Mouse (Mus musculus): ENCODE data around the gene Cd47. TPM values are rescaled to one million over a fixed set of nuclear protein-coding genes. Genes with fewer than 3 reads are reported as not detected.

Cd47 gene
- polyA plus RNA-seq, 1 experiment from 2014 or later: 166 TPM

GRCm38 (mm10) chr16:49920191-49920590 is 119.9 kb downstream of the Cd47 start:
- H3K9ac ChIP-seq (replicated peaks; ENCODE audit: low read depth, low read length): no peak overlapping the region
- ATAC-seq (ENCODE audit: low read depth): no peak
- WGBS: 56% methylated on average over 10 of the region's 10 CpGs
- H3K4me1 ChIP-seq (ENCODE audit: control insufficient read depth, insufficient read depth, low read length): no peaks in the 10 kb centered on the region
- H3K27me3 ChIP-seq (ENCODE audit: control insufficient read depth, insufficient read depth, low read length): no peaks in the 10 kb centered on the region
- H3K4me3 ChIP-seq (ENCODE audit: low read depth, low read length): no peak overlapping the region
- no peak overlapping the region for H3K4me2 ChIP-seq (ENCODE audit: low read depth, low read length)
- no peaks in the 10 kb centered on the region for H3K9me3 ChIP-seq (ENCODE audit: control insufficient read depth, low read length)
- no peak overlapping the region for H3K27ac ChIP-seq (ENCODE audit: low read depth, low read length)
- no peaks in the 10 kb centered on the region for H3K36me3 ChIP-seq (ENCODE audit: control insufficient read depth, insufficient read depth, low read length)

- Histone ChIP-seq H3K27ac (ENCODE audit: low read depth, low read length) (no peak overlapping the region), H3K4me1 (ENCODE audit: control insufficient read depth, insufficient read depth, low read length) (no peaks in the 10 kb centered on the region), H3K27me3 (ENCODE audit: control insufficient read depth, insufficient read depth, low read length) (no peaks in the 10 kb centered on the region), H3K36me3 (ENCODE audit: control insufficient read depth, insufficient read depth, low read length) (no peaks in the 10 kb centered on the region), H3K4me2 (ENCODE audit: low read depth, low read length) (no peak overlapping the region), H3K9me3 (ENCODE audit: control insufficient read depth, low read length) (no peaks in the 10 kb centered on the region), H3K9ac (replicated peaks; ENCODE audit: low read depth, low read length) (no peak overlapping the region), H3K4me3 (ENCODE audit: low read depth, low read length) (no peak overlapping the region)
- 83% methylated on average over 6 of the region's 6 CpGs for WGBS
- no peak for ATAC-seq (ENCODE audit: low read depth)
Measured at GRCm38 (mm10) chr16:49921677-49922076, 121.3 kb downstream of the Cd47 start.

- H3K4me3 ChIP-seq (ENCODE audit: low read depth, low read length): no peak overlapping the region
- 93% methylated on average over 11 of the region's 11 CpGs for WGBS
- no peak overlapping the region for H3K27ac ChIP-seq (ENCODE audit: low read depth, low read length)
- H3K4me1 ChIP-seq (ENCODE audit: control insufficient read depth, insufficient read depth, low read length): no peaks in the 10 kb centered on the region
- H3K9me3 ChIP-seq (ENCODE audit: control insufficient read depth, low read length): no peaks in the 10 kb centered on the region
- ATAC-seq (ENCODE audit: low read depth): no peak
- no peaks in the 10 kb centered on the region for H3K27me3 ChIP-seq (ENCODE audit: control insufficient read depth, insufficient read depth, low read length)
- H3K36me3 ChIP-seq (ENCODE audit: control insufficient read depth, insufficient read depth, low read length): no peaks in the 10 kb centered on the region
- no peak overlapping the region for H3K4me2 ChIP-seq (ENCODE audit: low read depth, low read length)
- H3K9ac ChIP-seq (replicated peaks; ENCODE audit: low read depth, low read length): no peak overlapping the region
Measured at GRCm38 (mm10) chr16:49922098-49922497, 121.8 kb downstream of the Cd47 start.

GRCm38 (mm10) chr16:49923720-49924119 is 123.4 kb downstream of the Cd47 start:
- no peaks in the 10 kb centered on the region for H3K4me1 ChIP-seq (ENCODE audit: control insufficient read depth, insufficient read depth, low read length)
- 40% methylated on average over 9 of the region's 9 CpGs for WGBS
- H3K4me2 ChIP-seq (ENCODE audit: low read depth, low read length): no peak overlapping the region
- H3K36me3 ChIP-seq (ENCODE audit: control insufficient read depth, insufficient read depth, low read length): no peaks in the 10 kb centered on the region
- ATAC-seq (ENCODE audit: low read depth): no peak
- H3K27me3 ChIP-seq (ENCODE audit: control insufficient read depth, insufficient read depth, low read length): no peaks in the 10 kb centered on the region
- H3K9ac ChIP-seq (replicated peaks; ENCODE audit: low read depth, low read length): no peak overlapping the region
- H3K9me3 ChIP-seq (ENCODE audit: control insufficient read depth, low read length): no peaks in the 10 kb centered on the region
- no peak overlapping the region for H3K4me3 ChIP-seq (ENCODE audit: low read depth, low read length)
- H3K27ac ChIP-seq (ENCODE audit: low read depth, low read length): no peak overlapping the region

- no peak for ATAC-seq (ENCODE audit: low read depth)
- 57% methylated on average over 1 of the region's 1 CpGs for WGBS
Measured at GRCm38 (mm10) chr16:49924941-49925340, 124.6 kb downstream of the Cd47 start.

GRCm38 (mm10) chr16:49933274-49933673 is 132.9 kb downstream of the Cd47 start:
- ATAC-seq (ENCODE audit: low read depth): no peak
- 70% methylated on average over 5 of the region's 5 CpGs for WGBS
- Histone ChIP-seq H3K4me2 (ENCODE audit: low read depth, low read length) (no peak overlapping the region), H3K36me3 (ENCODE audit: control insufficient read depth, insufficient read depth, low read length) (no peaks in the 10 kb centered on the region), H3K4me3 (ENCODE audit: low read depth, low read length) (no peak overlapping the region), H3K9ac (replicated peaks; ENCODE audit: low read depth, low read length) (no peak overlapping the region), H3K4me1 (ENCODE audit: control insufficient read depth, insufficient read depth, low read length) (no peaks in the 10 kb centered on the region), H3K27me3 (ENCODE audit: control insufficient read depth, insufficient read depth, low read length) (no peaks in the 10 kb centered on the region), H3K27ac (ENCODE audit: low read depth, low read length) (no peak overlapping the region), H3K9me3 (ENCODE audit: control insufficient read depth, low read length) (no peaks in the 10 kb centered on the region)

More at GRCm38 (mm10) chr16:49924941-49925340, 124.6 kb downstream of the Cd47 start:
- Histone ChIP-seq H3K27me3 (ENCODE audit: control insufficient read depth, insufficient read depth, low read length) (no peaks in the 10 kb centered on the region), H3K9ac (replicated peaks; ENCODE audit: low read depth, low read length) (no peak overlapping the region), H3K27ac (ENCODE audit: low read depth, low read length) (no peak overlapping the region), H3K9me3 (ENCODE audit: control insufficient read depth, low read length) (no peaks in the 10 kb centered on the region), H3K4me1 (ENCODE audit: control insufficient read depth, insufficient read depth, low read length) (no peaks in the 10 kb centered on the region), H3K4me3 (ENCODE audit: low read depth, low read length) (no peak overlapping the region), H3K36me3 (ENCODE audit: control insufficient read depth, insufficient read depth, low read length) (no peaks in the 10 kb centered on the region), H3K4me2 (ENCODE audit: low read depth, low read length) (no peak overlapping the region)

GRCm38 (mm10) chr16:49936008-49936443 is 135.7 kb downstream of the Cd47 start:
- Histone ChIP-seq H3K9ac (replicated peaks; ENCODE audit: low read depth, low read length) (no peak overlapping the region), H3K4me2 (ENCODE audit: low read depth, low read length) (no peak overlapping the region), H3K9me3 (ENCODE audit: control insufficient read depth, low read length) (no peaks in the 10 kb centered on the region), H3K36me3 (ENCODE audit: control insufficient read depth, insufficient read depth, low read length) (no peaks in the 10 kb centered on the region), H3K27me3 (ENCODE audit: control insufficient read depth, insufficient read depth, low read length) (no peaks in the 10 kb centered on the region), H3K4me1 (ENCODE audit: control insufficient read depth, insufficient read depth, low read length) (no peaks in the 10 kb centered on the region), H3K4me3 (ENCODE audit: low read depth, low read length) (no peak overlapping the region), H3K27ac (ENCODE audit: low read depth, low read length) (no peak overlapping the region)
- 88% methylated on average over 6 of the region's 6 CpGs for WGBS
- no peak for ATAC-seq (ENCODE audit: low read depth)

GRCm38 (mm10) chr16:49936793-49937192 is 136.5 kb downstream of the Cd47 start:
- no peak for ATAC-seq (ENCODE audit: low read depth)
- no peak overlapping the region for H3K4me2 ChIP-seq (ENCODE audit: low read depth, low read length)
- no peaks in the 10 kb centered on the region for H3K27me3 ChIP-seq (ENCODE audit: control insufficient read depth, insufficient read depth, low read length)
- H3K9me3 ChIP-seq (ENCODE audit: control insufficient read depth, low read length): no peaks in the 10 kb centered on the region
- H3K36me3 ChIP-seq (ENCODE audit: control insufficient read depth, insufficient read depth, low read length): no peaks in the 10 kb centered on the region
- H3K27ac ChIP-seq (ENCODE audit: low read depth, low read length): no peak overlapping the region
- no peak overlapping the region for H3K9ac ChIP-seq (replicated peaks; ENCODE audit: low read depth, low read length)
- WGBS: 61% methylated on average over 5 of the region's 5 CpGs
- no peak overlapping the region for H3K4me3 ChIP-seq (ENCODE audit: low read depth, low read length)
- no peaks in the 10 kb centered on the region for H3K4me1 ChIP-seq (ENCODE audit: control insufficient read depth, insufficient read depth, low read length)

- H3K4me2 ChIP-seq (ENCODE audit: low read depth, low read length): no peak overlapping the region
- no peak overlapping the region for H3K27ac ChIP-seq (ENCODE audit: low read depth, low read length)
- no peaks in the 10 kb centered on the region for H3K9me3 ChIP-seq (ENCODE audit: control insufficient read depth, low read length)
- H3K27me3 ChIP-seq (ENCODE audit: control insufficient read depth, insufficient read depth, low read length): no peaks in the 10 kb centered on the region
- no peaks in the 10 kb centered on the region for H3K4me1 ChIP-seq (ENCODE audit: control insufficient read depth, insufficient read depth, low read length)
- no peak for ATAC-seq (ENCODE audit: low read depth)
- 58% methylated on average over 11 of the region's 11 CpGs for WGBS
- no peaks in the 10 kb centered on the region for H3K36me3 ChIP-seq (ENCODE audit: control insufficient read depth, insufficient read depth, low read length)
- H3K9ac ChIP-seq (replicated peaks; ENCODE audit: low read depth, low read length): no peak overlapping the region
- H3K4me3 ChIP-seq (ENCODE audit: low read depth, low read length): no peak overlapping the region
Measured at GRCm38 (mm10) chr16:49937218-49938165, 137.2 kb downstream of the Cd47 start.
